Mouse (Mus musculus): ENCODE data around the gene Ctrb1.

Ctrb1 gene

DNA sequence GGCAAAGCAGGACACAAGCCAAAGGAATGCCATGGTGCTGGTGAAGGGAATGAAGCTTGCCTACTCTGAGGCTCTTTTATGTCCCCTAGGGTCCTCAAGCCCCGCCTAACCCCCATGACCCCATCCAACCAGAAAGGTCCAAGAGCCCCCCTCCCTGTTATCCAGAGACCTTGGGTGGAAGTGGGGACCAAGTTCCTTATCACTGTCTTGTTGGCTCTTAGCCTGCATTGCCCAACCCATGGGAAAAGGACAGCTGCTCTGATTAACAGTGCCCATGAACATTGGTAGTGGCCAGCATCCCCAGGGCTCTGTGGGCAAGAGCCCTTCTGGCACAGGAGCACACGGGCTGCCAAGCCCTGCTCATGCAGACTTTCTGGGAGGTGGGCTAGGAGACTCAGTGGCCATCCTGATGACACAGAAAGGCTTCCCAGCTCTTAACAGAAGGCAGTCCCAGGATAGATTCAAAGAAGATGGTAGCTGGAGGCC, at the start of gene Ctrb1:
TSS of gene Ctrb1 (minus strand) at position 51 of the 486 bp plus-strand sequence.
- no peak for DNase-seq

DNA sequence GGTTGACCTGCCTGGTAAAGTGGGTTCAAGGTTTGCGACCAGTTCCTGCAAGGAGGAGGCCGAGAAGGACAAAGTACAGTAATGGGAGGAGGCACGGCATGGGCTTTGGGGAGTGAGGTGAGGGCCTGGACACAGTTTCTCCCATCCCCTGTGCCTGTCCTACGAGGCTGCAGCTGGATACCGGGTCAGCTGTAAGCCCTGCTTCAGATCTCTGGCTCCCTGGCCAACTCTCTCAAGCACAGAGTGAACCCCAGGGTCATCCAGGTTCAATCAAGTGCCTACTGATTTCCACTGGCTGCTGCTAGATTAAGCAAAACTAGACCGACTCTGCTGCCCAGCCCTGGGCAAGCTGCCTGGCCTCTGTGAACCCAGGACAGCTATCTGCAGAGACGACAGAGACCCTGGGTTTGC, 49.5 kb upstream of the Ctrb1 start:
- no peak for DNase-seq

DNA sequence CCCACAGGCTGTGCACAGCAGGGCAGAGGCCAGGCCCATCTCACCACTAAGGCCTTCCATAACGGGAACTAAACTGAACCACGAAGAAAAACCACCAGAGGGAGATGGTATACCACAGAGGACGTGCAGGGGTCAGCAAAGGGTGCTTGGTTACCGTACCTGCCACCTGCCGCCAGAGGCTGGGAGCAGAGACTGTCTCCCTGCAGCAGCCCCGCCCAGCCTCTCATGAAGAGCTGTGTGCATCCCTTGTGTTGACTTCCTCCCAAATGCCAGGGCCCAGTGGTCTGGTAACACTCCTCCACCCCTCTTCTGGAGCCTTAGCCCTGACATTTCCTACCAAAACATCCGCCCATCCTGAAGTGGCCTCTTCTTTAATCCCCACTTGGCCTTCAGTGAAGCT, 48.8 kb upstream of the Ctrb1 start:
- DNase-seq: no peak

DNA sequence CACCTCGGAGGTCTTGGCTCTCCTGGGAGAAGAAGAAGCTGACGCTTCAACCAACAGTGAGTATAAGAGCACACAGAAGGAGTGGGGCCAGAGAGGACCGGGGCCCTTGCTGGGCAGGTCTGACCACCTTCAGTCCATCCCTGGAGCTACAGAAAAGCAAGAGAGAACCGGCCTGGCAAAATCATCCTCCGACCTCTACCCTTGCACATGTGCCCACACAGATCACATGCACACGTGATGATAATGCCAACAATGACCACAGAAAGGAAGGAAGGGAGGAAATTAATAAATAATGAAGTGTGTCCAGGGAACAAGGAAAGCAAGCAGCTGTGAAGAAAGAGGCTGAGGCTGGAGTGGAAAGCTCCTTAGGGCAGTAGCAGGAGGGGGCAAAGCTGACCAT, 48.1 kb upstream of the Ctrb1 start:
- DNase-seq: no peak

DNA sequence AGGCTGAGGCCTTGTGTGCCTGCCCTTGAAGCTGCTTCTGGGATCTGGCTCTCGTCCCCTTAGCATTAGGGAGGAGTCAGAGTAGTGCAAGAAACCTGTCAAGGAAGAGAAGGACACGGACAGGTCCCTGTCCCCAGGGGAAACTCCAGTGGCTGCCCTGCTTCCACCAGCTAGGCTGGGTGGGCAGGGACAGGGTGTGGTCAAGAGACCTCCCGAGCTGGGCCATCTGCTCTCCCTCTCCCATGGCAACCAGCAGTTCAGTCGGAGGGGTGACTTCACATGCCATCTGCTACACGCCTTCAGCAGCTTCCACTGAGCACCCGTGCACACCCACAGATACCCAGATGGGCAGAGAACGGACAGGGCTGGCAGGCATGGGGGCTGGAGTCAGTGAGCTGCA, 45.5 kb upstream of the Ctrb1 start:
- peak; percentile 41 for DNase-seq

DNA sequence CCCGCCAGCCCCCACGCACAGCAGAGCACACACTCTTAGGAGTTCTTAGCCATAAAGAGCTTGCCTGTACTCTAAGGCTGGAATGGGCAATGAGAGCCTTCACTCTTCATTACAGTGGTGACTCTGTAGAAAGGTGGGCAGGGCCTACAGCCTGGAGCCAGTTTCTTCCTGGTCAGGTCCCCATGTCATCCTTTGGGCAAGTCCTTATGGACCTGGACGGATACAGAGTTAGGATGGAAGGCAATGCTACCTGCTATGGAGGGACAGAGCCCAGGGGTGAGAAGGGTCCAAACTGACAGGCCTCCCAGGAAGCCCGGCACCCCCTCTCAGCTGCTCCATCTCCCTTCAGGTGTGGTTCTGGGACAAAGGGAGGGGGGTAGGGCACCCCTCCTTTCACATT, 45.0 kb upstream of the Ctrb1 start:
- DNase-seq: no peak

DNA sequence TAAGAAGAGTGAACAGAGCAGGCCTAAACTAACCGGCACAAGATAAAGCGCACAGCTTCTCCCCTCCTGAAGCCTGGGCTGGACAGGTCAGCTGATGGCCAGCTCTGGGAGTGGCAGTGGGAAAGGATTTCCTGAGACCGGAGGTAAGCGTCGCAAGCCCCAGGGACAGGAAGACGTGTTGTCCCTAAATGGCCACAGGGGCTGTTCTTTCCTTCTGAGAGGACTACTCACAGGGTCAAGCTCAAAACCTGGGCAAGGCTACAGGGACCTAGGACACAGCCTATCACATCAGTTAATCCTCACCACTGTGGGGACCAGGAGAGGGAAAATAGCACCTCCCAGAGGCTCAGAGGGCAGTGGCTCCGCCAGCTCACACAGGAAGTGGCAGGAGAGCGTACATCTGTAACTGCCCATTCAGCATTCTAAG, 44.5 kb upstream of the Ctrb1 start:
- no peak for DNase-seq

DNA sequence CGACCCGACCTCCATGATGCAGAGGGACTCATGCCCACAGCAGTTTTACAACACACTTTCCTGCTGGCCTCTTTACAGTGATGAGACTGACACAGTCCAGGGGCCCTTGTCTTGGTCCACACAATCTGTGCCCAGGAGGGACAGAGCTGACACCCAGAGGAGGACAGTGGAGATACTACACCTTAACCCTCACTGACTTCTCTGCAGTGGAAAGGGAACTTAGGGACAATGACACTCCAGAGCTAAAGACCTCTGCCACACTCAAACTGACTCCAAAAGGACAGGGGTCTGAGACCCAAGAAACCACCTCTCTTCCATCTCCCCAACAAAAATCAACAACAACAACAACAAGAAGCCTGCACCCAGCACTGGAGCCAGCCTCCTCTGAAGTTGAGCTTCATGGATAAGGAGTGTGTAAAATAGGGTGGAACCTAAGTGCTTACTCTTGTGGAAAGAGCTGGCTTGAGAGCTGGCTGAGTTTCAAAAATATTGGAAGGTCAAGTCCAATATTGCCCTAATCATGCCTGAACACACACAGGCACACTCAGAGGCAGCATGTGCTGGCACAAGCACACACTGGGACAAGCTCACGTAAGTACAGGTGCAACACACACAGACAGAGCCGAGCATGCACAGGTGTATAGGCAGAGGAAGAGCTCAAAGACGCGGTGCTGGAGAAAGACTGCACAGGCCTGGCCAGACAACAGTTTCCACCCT, 43.6 kb upstream of the Ctrb1 start:
- DNase-seq: no peak

DNA sequence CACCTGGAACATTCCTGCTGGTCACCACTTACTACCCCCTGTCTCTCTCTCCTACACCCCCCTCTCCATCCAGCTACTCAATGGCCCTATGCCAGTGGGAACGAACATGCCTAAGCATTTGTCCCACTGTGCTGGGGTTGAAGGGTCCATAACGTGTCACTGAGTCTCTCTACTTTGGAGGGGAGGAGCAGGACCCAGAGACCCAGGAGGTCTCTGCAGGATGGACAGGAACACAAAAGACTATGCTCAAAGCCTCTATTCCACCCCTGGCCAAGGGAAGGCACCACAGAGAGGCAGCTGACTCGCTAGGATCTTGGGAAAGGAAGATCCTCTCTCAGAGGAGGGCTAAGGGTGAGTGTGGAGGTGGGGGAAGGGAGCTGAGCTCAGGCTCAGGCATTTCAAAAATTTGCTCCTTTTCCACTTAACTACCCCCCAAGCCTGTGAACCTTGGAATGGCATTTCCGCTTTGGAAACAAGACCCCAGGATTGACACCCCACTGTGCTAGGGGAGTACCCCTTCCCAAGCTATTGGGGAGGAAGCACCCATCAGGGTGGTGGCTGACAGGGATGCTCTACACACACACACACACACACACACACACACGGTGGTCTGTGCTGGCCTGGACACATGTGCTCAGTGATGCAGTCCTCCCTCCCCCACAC, 42.9 kb upstream of the Ctrb1 start:
- peak; percentile 78 for DNase-seq

DNA sequence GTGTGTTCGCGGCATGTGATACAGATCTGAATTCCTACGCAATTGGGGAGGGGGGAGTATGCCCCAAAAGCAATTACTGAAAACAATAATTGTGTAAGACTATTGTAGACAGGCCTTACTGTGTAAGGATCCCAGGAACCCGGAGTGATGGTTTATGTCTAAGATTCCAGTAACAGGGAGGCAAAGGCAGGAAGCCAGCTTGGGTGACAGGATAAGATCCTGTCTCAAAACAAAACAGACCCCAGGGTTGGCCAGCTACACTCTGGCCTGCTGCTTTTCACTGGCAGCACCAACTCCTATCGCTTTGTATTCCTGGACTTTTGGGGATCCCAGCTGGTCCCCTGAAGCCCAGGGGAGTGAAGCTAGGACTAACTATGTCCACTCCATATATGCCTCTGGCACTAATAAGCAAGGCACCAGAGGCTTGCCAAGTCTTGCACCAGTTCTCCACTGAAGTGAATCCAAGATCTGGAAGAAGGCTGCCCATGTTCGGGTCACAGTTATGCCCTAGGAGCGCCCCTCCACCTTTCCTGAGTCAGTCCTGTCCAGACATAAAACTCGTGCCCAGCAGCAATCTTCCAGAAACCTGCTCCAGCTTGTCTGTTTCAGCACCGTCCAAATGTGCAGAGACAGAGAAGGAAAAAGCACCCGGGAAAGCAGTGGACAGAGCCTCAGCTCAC, 41.7 kb upstream of the Ctrb1 start:
- no peak for DNase-seq

DNA sequence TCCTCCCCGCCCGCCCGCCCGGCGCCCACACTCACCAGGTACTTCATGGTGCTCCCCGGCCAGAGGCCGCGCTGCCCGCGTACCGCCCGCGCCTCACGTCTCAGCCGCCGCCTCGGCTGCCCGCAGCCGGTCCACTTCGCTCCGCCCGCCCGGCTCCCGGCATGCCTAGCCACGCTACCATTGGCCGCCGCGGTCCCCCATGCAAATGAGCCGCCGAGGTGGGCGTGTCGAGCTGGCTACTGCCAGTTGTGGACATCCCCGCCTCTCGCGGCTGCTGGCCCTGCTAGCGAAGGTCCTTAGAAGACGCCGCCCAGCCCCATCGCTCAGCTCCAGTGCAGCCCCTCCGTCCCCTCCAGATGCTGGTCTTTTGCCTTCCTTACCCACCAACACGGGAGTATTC, 41.2 kb upstream of the Ctrb1 start:
- peak; percentile 99 for DNase-seq

DNA sequence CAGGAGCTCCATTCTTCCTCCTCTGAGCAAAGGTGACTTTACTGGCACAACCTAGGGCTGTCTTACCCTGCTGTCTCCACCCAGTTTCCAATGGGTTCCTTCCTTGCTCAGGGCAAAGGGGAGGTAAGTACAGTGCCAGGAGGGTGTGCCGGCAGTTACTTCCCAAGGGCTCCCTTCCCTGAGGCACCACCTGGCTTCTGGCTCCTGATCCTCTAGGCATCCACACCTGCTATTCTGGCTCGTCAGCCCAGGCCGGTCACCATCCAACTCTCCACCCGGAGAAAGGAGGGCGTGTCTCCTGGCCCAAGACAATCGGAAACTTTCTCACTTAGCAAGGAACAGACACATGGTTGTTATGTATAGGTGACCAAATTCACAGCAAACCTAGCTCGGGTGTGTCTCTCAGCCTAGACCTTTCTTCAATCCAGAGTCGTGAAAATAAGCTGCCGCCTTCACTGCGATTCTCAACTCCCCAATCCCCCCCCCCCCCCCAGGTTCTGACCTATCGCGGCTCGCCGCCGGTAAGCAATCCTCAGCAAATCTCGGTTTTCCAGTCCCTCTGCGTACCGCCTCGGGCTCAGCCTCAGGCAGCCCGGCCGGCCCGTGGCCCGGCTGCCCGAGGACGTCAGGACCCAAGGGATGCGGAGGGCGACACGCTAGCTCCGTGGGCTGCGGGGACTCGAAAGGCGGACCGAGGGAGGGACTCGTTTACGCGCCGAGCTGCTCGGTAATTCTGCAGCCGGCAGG, 40.6 kb upstream of the Ctrb1 start:
- no peak for DNase-seq

DNA sequence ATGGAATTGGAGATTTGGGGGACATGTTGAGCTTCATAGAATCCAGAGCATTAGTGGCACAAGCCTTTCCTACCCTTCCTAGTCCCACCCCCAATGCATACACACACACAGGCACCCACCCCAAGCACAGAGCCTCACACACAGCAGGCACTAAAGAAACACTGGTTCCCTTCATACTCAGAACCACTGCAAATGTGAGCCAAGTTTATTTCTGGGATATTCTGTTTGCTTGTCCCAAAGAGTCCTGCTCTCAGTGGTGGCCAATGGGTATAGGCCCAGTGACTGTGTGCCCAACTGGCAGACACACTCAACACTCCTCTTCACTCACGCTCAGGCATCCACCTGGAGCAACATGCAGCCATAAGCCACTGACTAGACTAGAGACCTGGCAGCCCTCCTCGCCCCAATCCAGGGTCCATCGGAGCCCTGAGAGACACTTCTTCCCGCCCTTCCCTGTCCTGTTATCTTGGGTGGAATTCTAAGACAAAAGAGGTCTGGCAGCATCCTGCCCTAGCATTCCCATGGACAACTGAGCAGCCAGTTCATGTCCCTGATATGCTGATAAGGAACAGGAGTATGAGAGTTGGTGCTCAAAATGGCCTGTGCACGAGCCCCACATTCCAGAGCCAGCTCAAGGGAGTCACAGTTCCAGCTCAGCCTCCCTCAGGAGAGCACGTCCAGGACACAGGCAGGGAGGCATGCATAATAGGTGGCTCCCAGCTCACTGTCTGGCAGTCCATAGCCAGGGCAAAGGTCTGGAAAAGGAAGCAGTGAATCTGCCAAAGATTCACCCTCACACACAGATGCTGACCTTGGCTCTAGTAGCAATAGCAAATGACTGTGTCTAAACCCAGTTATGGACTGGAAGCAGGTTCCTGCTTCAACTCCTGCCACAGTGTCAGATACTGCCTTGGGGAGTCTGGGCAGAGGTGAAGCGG, 38.7 kb upstream of the Ctrb1 start:
- DNase-seq: no peak

DNA sequence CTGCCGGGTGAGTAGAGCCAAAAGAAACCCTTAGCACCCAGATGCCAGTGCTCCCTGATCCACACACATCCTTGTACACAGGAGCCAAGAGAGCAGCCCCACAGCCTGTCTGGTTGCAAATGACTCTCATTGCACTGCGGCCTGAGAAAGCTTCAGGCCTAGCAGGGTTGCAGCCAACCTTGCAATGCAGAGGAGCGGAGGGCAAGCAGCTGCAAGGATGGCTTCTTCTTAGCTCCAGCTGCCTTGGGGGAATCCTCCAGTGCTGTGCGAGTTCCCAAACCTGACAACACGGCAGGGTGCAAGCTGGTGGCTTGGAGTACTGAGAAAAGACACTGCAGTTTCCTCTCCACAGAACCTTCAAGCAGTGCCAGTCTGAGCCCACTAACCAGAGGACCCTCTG, 37.7 kb upstream of the Ctrb1 start:
- DNase-seq: no peak

DNA sequence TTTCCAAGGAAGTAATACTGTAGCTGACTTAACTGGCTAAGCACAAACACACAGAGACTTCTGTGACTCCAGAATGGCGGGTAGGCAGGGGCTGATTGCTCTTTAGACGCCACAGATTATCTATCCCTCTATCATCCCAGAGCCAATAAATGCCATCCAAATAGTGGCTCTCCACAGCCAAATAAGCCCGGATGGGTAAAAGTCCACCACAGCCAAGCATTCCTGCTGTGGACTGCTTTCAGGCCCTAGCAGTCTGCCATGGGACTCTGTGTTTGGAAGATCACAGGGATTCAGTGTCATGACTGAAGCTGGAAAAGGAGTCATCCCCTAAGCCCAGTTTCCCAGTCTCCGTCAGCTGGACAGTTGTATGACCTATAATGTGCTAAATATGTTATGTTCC, 36.7 kb upstream of the Ctrb1 start:
- DNase-seq: no peak

DNA sequence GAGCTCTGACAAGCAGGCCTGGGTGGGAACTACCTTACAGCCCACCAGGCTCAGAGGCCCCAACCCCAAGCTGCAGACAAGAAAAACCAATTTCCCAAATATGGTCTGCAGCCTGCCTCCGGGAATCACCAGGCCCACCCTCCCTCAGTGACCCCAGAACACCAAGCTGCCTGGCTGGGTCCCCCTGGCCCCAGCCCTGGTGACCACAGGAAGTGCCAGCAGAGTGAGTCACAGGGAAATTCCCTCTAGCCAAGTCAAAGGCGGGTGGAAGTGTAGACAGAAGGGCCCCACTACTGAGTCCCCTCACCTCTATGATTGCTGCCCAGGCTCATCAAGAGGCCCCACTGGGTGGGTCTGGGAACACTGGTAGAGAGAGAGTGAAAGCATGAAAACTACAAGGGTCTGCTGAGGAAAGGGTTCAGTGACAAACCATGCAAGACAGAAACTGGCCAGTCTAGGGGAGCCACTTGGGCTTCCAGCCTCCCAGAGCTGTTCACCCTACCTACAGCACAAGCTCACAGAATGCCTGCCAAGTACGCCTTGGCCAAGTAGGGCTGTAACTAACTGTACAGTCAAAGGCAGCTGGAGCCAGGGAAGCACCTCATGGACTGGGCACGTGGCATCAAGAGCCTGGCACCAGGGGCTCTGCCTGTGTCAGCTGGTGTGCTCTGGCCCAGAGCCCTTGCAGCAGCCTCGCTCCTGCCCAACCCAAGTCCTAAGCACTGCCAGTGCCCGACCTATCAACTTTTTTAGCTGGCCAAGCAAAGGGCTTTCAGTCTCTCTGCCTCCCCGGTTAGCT, 35.5 kb upstream of the Ctrb1 start:
- DNase-seq: no peak

DNA sequence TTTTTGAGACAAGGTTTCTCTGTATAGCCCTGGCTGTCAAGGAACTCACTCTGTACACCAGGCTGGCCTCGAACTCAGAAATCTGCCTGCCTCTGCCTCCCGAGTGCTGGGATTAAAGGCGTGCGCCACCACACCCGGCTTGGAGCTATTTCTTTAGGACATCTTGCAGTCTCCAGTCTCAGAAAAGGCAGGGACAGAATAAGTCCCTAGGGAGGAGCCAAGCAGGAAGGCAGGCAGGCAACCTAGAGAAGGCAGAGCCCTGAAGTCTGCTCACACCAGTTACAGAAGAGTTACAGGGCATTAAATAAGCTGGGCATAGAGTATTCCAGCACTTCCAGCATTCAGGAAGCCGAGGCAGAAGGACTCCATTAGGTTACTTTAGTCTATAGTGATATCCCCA, 34.5 kb upstream of the Ctrb1 start:
- no peak for DNase-seq

DNA sequence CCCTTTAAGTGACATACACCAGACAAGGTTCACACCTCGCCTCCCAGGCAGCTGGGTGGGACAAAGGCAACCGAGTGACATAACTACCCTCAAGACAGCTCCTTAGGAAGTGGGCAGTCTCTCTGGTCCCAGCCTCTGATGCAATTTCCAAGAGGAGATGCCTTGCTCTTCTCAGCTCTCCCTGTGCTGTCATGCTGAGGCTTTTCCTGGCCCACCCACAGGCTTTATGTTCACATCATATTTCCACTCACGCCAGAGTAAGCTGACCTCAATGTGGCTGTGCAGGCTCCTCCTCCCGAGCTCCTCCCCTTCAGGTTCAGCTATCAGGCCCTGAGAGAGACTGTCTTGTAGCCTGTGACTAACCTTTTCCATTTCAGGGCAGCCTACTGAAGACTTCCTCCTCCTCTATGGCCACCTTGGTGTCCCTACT, 29.3 kb upstream of the Ctrb1 start:
- no peak for DNase-seq

DNA sequence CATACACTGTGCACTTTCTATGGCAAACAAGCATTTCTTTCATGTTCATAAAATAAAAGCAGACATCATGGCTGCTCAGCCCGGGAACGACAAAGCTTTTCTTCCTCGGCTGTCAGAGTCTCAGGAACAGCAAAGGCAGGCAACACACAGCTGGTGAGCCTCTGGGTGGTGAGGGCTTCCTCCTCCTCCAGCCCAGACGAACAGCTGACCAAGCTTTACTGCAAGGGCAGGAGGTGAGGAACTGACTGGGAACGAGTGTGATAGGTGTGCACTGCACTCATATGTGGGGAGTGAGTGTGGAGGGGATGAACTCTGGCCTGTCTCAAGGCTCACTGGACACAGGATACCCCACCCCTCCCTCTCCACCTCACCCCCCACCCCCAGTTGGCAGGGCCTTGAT, 28.1 kb upstream of the Ctrb1 start:
- no peak for DNase-seq

DNA sequence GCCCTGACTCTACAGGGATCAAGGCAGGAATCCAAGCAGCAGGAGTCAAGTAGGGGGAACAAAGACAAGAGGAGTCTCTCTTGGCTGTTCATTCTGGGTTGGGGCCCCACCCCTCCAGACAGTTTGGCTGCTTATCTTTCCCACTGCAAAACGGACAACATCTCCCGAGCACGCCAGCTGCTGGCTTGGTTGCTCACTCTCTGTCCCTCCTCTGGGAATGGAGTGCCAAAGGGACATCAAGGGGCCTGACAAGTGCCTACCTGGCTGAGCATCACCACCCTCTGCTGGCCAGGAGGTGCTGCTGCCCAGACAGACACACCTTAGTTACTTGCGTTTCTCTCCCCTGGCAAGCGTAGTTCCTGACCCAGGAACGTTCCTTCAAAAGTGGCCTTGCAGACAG, 27.1 kb upstream of the Ctrb1 start:
- DNase-seq: no peak

DNA sequence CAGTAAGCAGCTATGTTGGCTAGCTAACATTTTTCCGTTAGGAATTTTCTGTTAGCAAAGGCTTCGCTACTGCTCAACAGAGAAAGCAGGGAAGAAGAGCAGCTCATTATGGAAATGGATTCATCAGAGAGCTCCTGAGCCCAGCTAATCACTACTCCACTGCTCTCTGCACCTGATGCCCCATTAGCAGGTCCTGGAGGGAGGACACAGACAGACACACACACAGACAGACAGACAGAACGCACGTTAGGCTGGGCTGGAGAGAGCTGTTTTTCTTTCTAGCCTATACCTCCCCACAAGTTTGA, 26.6 kb upstream of the Ctrb1 start:
- DNase-seq: no peak
